Mouse (Mus musculus): ENCODE measurements around the gene Gaa.
A peak's percentile ranks its signal among the peaks of the same experiment; 100 is the strongest.

Gene Gaa

GRCm38 (mm10) chr11:119300986-119301385 is 33.3 kb downstream of the Gaa start:
- no peak for DNase-seq (ENCODE audit: low read depth, low spot score)

DNA sequence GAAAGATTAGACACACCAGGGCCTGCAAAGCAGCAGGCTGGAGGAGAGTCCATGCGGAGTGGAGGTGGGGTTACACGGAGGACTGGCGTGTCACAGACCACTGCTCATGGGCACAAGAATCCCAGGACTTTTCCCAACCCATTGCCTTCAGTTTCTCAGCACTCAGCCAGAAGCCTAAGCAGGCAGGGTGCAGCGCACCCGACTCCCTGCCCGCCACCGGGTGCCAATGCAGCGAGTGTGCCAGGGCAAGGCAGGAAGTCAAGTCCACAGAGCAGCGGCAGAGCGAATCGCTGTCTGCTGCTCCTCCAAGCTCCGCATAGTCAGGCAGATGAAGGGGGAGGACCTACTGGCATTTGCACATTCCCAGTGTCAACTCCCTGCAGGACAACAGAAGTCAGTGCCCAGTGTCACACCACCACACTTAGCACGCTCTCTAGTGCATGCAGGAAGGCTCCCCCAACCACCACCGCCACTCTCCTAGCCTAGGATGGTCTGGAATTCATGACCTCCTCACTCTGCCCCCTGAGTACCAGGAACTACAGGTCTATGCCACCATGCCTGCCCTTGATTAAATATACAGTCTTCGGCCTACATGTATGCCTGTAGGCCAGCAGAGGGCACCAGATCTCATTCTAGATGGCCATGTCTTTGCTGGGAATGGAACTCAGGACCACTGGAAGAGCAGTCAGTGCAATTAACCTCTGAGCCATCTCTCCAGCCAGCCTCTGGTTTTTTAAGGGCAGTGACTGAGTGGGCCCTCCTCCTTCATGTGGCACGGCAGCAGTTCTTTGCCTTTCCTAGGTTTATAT is 37.4 kb downstream of the Gaa start:
- DNase-seq (ENCODE audit: low read depth, low spot score): peak; percentile 72

DNA sequence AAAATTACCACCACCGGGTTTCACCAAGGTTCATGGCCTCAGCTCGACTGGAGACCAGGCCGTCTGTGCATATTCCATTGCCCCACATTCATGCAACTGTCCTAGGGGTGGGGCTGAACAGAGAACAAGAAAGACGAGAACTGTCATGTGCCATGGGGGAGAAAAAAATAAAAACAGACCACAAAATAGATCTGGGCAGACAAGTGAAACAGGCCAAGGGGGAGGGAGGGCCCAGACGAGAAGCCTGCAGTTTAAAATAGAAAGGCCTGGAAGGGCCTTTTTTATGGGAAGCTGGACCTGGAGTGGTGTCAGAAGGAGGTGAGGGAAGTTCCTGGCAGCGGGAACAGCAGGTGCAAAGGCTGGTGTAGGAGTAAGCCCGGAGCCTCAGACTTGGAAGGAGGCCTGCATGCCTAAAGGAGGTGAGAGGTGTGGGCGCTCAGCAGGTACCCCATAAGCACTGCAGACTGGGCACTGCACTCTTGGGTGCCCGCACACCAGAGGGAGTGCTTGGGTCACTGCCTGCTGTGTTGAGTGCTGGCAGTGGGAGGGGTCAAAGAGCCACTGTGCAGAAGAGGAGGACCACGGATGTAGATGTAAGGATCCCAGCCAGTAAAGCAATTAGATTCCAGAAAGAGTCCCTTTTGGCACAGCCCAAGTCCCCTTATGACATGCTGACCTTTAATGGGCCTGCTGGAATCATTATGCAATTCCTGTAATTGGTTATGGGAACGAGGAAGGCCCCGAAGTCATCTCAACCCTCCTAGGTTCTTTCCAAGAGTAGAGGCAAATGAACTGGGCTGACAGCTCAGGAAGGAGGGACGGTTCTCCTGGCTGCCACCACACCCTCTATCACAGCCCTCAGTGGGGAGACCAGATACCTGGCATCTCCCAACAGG is 39.3 kb downstream of the Gaa start:
- DNase-seq (ENCODE audit: low read depth, low spot score): peak; percentile 14

GRCm38 (mm10) chr11:119307658-119307867 is 39.9 kb downstream of the Gaa start, which contains the start of gene Card14:
Card14 (plus strand) TSS chr11:119307768.
- no peak for DNase-seq (ENCODE audit: low read depth, low spot score)

GRCm38 (mm10) chr11:119307916-119308315 is 40.2 kb downstream of the Gaa start:
- no peak for DNase-seq (ENCODE audit: low read depth, low spot score)

DNA sequence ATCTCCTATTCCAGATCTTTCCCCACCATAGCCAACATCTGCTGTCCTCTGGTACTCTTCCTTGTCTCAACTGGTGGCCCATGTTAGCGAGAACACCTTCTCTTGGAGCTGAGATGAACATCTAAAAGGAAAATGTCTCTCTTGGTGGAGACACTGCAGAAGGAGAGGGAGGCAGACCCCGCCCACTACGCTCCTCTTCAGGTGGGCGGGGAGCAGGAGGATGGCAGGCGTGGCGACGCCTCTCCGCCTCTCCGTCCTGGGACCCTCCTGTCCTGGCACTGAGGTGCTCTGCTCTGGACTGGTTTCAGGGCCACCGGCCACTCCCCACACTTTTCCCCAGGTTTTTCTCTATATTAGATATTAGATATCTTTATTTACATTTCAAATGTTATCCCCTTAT is 42.9 kb downstream of the Gaa start:
- no peak for DNase-seq (ENCODE audit: low read depth, low spot score)

DNA sequence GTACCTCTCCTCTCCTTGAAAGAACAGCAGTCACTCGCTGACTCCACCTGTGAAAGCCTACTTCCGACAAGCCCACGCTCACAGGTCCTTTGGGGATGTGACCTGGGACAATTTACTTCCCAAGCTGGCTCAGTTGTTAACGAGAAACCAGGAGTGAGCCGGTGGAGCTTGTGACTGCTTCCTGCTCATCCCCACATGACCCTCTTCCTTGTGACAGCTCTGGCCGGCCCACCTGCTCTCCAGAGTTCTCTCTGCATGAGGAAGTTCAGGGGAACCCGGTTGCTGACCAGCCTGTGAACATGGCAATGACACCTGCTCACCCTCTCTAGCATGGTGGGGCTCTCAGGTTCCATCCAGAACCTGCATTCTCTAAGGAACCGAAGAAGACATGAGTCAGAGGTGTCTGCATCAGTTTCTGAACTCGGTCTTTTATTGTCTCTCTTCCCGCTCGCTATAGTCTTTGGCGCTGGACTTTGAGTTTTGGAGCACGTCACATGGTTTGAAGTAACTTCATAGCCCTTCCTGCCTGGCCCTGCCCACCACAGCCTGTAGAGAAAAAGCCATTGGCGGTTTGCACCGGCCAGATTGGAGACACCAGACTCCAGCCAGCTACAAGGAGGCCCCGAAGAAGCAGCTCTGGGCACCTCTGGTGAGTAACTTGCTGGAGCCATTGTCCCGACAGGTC is 46.7 kb downstream of the Gaa start:
- DNase-seq (ENCODE audit: low read depth, low spot score): no peak

DNA sequence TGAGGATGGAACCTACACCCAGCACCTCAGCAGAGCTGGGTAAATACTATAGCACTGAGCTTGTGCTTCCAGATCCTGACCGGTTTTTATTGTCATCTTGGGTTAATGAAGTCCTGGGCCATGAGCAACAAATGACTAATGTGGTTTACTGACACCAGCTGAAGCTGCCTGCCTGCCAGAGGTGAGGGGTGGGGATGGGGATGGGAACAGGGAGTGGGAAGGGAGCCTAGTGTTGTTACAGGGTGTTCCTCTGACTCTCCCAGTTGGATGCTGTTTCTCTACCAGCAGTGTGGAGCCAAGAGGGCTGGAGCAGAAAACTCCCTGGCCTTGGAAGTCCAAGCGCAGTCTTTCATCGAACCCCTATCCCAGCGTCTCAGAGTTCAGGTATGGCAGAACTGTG is 49.0 kb downstream of the Gaa start:
- DNase-seq (ENCODE audit: low read depth, low spot score): no peak

GRCm38 (mm10) chr11:119322521-119322920 is 54.8 kb downstream of the Gaa start:
- no peak for DNase-seq (ENCODE audit: low read depth, low spot score)

- no peak for DNase-seq (ENCODE audit: low read depth, low spot score)
These were observed 57.4 kb downstream of the Gaa start for GRCm38 (mm10) chr11:119325068-119325467.

DNA sequence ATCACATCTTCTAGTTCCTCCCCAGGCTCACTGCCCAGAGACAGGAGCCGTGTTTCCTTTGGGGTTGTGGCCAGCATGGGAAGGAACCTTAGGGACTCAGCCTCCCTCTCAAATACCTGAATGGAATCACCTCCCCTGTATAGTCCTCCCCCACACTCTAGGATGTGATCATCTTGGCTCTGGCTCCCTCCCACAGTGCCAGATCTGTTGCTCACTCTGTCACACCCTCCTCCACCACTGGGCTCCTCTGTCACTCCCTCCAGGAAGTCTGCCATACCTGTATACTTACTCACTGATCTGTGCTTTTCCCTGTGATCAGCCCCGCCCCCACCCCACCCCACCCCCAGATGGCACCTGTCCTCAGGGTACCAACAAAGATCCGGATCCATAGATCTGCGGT is 62.9 kb downstream of the Gaa start:
- DNase-seq (ENCODE audit: low read depth, low spot score): peak; percentile 64

- DNase-seq (ENCODE audit: low read depth, low spot score): no peak
These were observed 64.3 kb downstream of the Gaa start for GRCm38 (mm10) chr11:119331970-119332369.
